Mouse (Mus musculus): ENCODE data around the gene Fam217a.

DNA sequence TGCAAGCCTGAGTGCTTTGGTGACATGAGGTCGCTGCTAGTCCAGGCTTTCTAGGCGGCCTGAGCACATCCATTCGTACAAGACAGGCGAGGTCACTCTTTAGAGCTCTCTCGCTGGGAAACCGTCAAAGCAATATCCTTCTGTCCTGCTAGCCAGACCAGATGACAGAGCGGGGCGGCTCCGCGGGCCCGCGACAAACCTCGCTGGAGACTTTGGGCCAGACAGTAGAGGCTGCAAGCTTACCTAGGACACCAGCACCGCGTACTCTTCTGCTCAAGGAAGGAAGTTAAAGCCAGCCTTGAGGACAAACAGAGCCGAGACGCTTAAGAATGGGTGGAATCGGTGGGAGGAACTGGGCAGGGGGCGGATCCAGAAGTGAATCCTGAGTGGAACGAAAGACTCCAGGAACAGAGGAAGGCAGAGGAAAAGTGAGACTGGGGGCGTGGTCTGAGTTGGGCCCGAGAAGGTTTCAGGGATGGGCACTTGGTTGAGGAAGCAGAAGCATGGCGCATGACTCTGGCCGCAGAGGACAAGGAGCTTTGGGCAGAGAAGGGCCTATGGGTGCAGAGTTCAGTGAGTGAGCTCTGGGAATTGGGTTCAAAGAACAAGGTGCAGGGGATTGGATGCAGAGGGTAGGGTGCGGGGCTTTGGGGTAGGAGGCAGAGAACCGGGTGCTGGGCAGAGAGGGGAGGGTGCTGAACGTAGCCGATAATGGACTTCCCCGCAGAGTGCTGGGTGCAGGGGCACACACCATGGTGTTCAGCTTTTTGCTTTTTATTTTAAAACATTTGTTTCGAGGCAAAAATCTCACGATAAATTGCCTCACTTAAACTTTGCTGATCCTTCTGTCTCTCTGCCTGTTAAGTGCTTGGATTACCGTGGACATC lies 39.6 kb upstream of the Fam217a start, which contains the start of gene Eci3:
- TF ChIP-seq CTCF (conservative IDR thresholded peaks at IDR 0.05; ENCODE audit: low read length) (no peak), POU5F1 (IDR thresholded peaks at IDR 0.05; ENCODE audit: borderline replicate concordance, low read length) (no peak), NANOG (IDR thresholded peaks at IDR 0.05; ENCODE audit: borderline replicate concordance, low read length) (no peak)

Measured in E14TG2a.4 (cell line).